Mouse (Mus musculus) kidney, embryonic 14.5 days (tissue): ENCODE measurements around the gene Cntd1. TPM values are rescaled to one million over a fixed set of nuclear protein-coding genes. Genes with fewer than 3 reads are reported as not detected.
A peak's percentile ranks its signal among the peaks of the same experiment; 100 is the strongest.
"Not testable (repeated sequence)": the region's sequence is repeated elsewhere in the genome, so short reads cannot be mapped to it uniquely, and the experiment has no call there.

Source experiments
- ATAC-seq: fragments of 200-750 bp; cut with Nextera tagmentation; 2 replicates; pipeline ENCODE4 v1.8.0; 2017; ENCODE audit warnings: moderate number of reproducible peaks, mild to moderate bottlenecking, moderate TSS enrichment, moderate library complexity; ENCODE audit not compliant: low FRiP score, low TSS enrichment
- H3K27ac ChIP-seq: fragments of 300-500 bp; sonication (generic); 2 replicates; pipeline ENCODE4 v1.5.1; 2014; ENCODE audit warnings: low read depth, mild to moderate bottlenecking, low read length, moderate library complexity, mixed read lengths
- H3K27me3 ChIP-seq: fragments of 300-500 bp; sonication (generic); 2 replicates; pipeline ENCODE4 v1.6.1; 2014; ENCODE audit warnings: mild to moderate bottlenecking, low read length; ENCODE audit not compliant: control insufficient read depth, insufficient read depth
- H3K36me3 ChIP-seq: fragments of 300-500 bp; sonication (generic); 2 replicates; pipeline ENCODE4 v1.6.1; 2014; ENCODE audit warnings: low read length, mixed read lengths; ENCODE audit not compliant: control insufficient read depth, insufficient read depth
- H3K4me1 ChIP-seq: fragments of 300-500 bp; sonication (generic); 2 replicates; pipeline ENCODE4 v1.6.1; 2014; ENCODE audit warnings: low read length, mixed read lengths; ENCODE audit not compliant: control insufficient read depth, insufficient read depth
- H3K4me2 ChIP-seq: fragments of 300-500 bp; sonication (generic); replicated peaks from 2 replicates; pipeline ENCODE4 v1.6.1; 2014; ENCODE audit warnings: low read depth, mild to moderate bottlenecking, low read length
- H3K4me3 ChIP-seq: fragments of 300-500 bp; sonication (generic); 2 replicates; pipeline ENCODE4 v1.5.1; 2014; ENCODE audit warnings: mild to moderate bottlenecking, low read length
- H3K9ac ChIP-seq: fragments of 300-500 bp; sonication (generic); 2 replicates; pipeline ENCODE4 v1.6.1; 2014; ENCODE audit warnings: low read depth, mild to moderate bottlenecking, low read length, moderate library complexity
- H3K9me3 ChIP-seq: fragments of 300-500 bp; sonication (generic); 2 replicates; pipeline ENCODE4 v1.6.1; 2016; ENCODE audit warnings: low read length; ENCODE audit not compliant: control insufficient read depth
- WGBS: fragments of 180-500 bp; shearing (Covaris S2); extraction: QIAGEN DNeasy Blood & Tissue Kit; methylation state at CpG from one replicate; pipeline ENCODE4 v1.1.7; 2014; 5-methylcytosine and 5-hydroxymethylcytosine counted together
- polyA plus RNA-seq: library from polyadenylated mRNA; unstranded; fragments of >200 nt; fragmentation: Nextera tagmentation; extraction: Ambion mirVana; gene quantifications from 2 replicates; pipeline ENCODE4 v1.2.1, GENCODE M21; 2014

Gene Cntd1
- polyA plus RNA-seq, 1 experiment from 2014 or later = 1.7 TPM

DNA sequence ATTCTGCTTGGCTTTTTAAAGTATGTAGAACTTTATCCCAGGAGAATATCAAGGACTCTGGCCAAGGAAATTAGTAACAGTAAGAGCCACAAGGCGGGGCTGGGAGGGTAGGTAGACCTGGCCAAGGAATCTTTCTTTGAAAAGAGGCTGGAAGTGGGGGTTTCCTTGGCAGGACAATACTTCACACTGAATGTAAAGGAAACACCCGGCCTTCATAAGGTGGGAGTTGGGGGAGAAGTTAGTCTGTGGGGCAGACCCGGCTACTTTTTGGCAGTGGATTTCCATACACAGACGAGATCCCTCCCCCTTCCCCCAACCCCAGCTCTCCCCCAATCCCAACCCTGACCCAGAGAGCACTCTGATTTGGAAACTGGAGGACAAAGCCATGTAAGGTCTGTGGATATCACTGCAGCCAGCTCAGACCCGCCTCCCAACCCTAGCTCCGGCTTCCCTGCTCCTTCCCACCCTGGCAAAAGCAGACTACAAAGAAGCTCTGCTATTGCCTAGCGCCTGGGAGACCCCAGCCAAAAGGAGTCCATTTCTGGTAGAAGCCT is 51.6 kb downstream of the Cntd1 start, which contains the start of gene Aoc3:
Aoc3 (plus strand) TSS at position 235 of the 554 bp plus-strand sequence.
- no peak within 1 kb of the TSS for H3K9ac ChIP-seq
- WGBS = 72% methylated on average over 7 of the region's 7 CpGs
- ATAC-seq = no peak

DNA sequence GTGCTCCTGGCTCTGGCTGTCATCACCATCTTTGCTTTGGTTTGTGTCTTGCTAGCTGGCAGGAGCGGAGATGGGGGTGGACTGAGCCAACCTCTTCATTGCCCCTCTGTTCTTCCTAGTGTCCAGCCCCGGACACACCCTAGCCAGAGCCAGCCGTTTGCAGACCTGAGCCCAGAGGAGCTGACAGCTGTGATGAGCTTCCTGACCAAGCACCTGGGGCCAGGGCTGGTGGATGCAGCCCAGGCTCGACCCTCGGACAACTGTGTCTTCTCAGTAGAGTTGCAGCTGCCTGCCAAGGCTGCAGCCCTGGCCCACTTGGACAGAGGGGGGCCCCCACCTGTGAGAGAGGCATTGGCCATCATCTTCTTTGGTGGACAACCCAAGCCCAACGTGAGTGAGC is 52.1 kb downstream of the Cntd1 start:
- H3K4me1 ChIP-seq, H3K27ac ChIP-seq, H3K9ac ChIP-seq, H3K27me3 ChIP-seq, H3K4me2 ChIP-seq, H3K36me3 ChIP-seq, H3K4me3 ChIP-seq, ATAC-seq, H3K9me3 ChIP-seq: not testable (repeated sequence)
- WGBS = 85% methylated on average over 5 of the region's 6 CpGs

More for the DNA sequence above, 51.6 kb downstream of the Cntd1 start, which contains the start of gene Aoc3:
- no peak within 1 kb of the TSS for H3K27ac ChIP-seq
- H3K36me3 ChIP-seq = peaks cover 5% of the 10 kb centered on the region; the same call in 1 of the 2 replicates
- no peaks in the 10 kb centered on the region for H3K9me3 ChIP-seq
- no peaks in the 10 kb centered on the region for H3K27me3 ChIP-seq
- H3K4me2 ChIP-seq = no peak within 1 kb of the TSS
- H3K4me1 ChIP-seq = 0 out of 2 replicates have a peak, but pooled peaks cover 6% of the 10 kb centered on the region
- H3K4me3 ChIP-seq = no peak within 1 kb of the TSS

GRCm38 (mm10) chr11:101332537-101332936 is 53.7 kb downstream of the Cntd1 start:
- Histone ChIP-seq H3K36me3 (no peaks in the 10 kb centered on the region), H3K4me1 (0 out of 2 replicates have a peak, but pooled peaks cover 6% of the 10 kb centered on the region), H3K27me3 (no peaks in the 10 kb centered on the region), H3K4me3 (no peak overlapping the region), H3K9ac (0 out of 2 replicates have a peak overlapping the region, but pooled peaks have one; percentile 12), H3K4me2 (no peak overlapping the region), H3K27ac (no peak overlapping the region), H3K9me3 (no peaks in the 10 kb centered on the region)
- ATAC-seq = no peak
- WGBS = 71% methylated on average over 3 of the region's 3 CpGs

GRCm38 (mm10) chr11:101334023-101334422 is 55.2 kb downstream of the Cntd1 start:
- H3K27ac ChIP-seq = no peak overlapping the region
- H3K4me1 ChIP-seq = peaks cover 14% of the 10 kb centered on the region; the same call in 1 of the 2 replicates
- no peaks in the 10 kb centered on the region for H3K36me3 ChIP-seq
- no peaks in the 10 kb centered on the region for H3K9me3 ChIP-seq
- ATAC-seq = no peak
- H3K27me3 ChIP-seq = no peaks in the 10 kb centered on the region
- WGBS = 43% methylated on average over 10 of the region's 10 CpGs
- H3K9ac ChIP-seq = no peak overlapping the region
- H3K4me3 ChIP-seq = no peak overlapping the region
- no peak overlapping the region; the same call in 1 of the 2 replicates for H3K4me2 ChIP-seq

GRCm38 (mm10) chr11:101334516-101334915 is 55.7 kb downstream of the Cntd1 start:
- H3K9ac ChIP-seq = no peak overlapping the region
- no peak overlapping the region for H3K4me3 ChIP-seq
- no peaks in the 10 kb centered on the region for H3K36me3 ChIP-seq
- H3K9me3 ChIP-seq = no peaks in the 10 kb centered on the region
- no peak overlapping the region for H3K4me2 ChIP-seq
- 8% methylated on average over 6 of the region's 6 CpGs for WGBS
- H3K27me3 ChIP-seq = no peaks in the 10 kb centered on the region
- ATAC-seq = no peak
- H3K27ac ChIP-seq = no peak overlapping the region
- peaks cover 14% of the 10 kb centered on the region; the same call in 1 of the 2 replicates for H3K4me1 ChIP-seq

DNA sequence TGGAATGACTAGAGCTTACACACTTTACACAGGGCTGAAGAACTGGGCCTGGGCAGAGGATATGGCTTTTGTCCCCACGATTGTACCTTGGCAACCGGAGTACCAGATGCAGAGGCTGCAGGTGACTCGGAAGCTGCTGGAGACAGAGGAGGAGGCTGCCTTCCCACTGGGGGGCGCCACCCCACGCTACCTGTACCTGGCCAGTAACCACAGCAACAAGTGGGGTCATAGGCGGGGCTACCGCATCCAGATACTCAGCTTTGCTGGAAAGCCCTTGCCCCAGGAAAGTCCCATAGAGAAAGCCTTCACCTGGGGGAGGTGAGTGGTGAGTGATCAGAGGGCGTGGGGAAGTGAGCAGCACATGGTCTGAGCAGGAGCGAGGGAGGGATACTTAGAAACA is 56.9 kb downstream of the Cntd1 start:
- no peaks in the 10 kb centered on the region for H3K9me3 ChIP-seq
- H3K4me3 ChIP-seq = no peak overlapping the region
- ATAC-seq = no peak
- no peaks in the 10 kb centered on the region for H3K27me3 ChIP-seq
- H3K4me2 ChIP-seq = no peak overlapping the region
- 83% methylated on average over 9 of the region's 9 CpGs for WGBS
- H3K4me1 ChIP-seq = peaks cover 14% of the 10 kb centered on the region; the same call in 1 of the 2 replicates
- H3K27ac ChIP-seq = no peak overlapping the region
- no peaks in the 10 kb centered on the region for H3K36me3 ChIP-seq
- H3K9ac ChIP-seq = no peak overlapping the region

GRCm38 (mm10) chr11:101338123-101338760 is 59.4 kb downstream of the Cntd1 start:
- Histone ChIP-seq H3K4me3 (peak overlapping the region; percentile 27; the same call in 1 of the 2 replicates), H3K27ac (peak overlapping the region; percentile 63; the same call in 1 of the 2 replicates), H3K36me3 (no peaks in the 10 kb centered on the region), H3K9me3 (no peaks in the 10 kb centered on the region), H3K27me3 (no peaks in the 10 kb centered on the region), H3K4me1 (peaks cover 14% of the 10 kb centered on the region; the same call in 1 of the 2 replicates), H3K9ac (no peak overlapping the region), H3K4me2 (peak overlapping the region; percentile 52)
- peak; percentile 92 for ATAC-seq
- WGBS = 1% methylated on average over 9 of the region's 9 CpGs
